Mouse (Mus musculus) thymus, adult 2 months (tissue): ENCODE measurements around the gene Zfp638. TPM values are rescaled to one million over a fixed set of nuclear protein-coding genes. Genes with fewer than 3 reads are reported as not detected.
"Not testable (repeated sequence)": the region's sequence is repeated elsewhere in the genome, so short reads cannot be mapped to it uniquely, and the experiment has no call there.

Experiments
- DNase-seq: peaks from one replicate; pipeline ENCODE4 v3.0.0; 2021
- H3K27ac ChIP-seq: fragments of 200-500 bp; 2 replicates; pipeline ENCODE4 v1.5.1; 2012; ENCODE audit warnings: low read length, control low read depth; ENCODE audit not compliant: control insufficient read depth, insufficient read depth
- H3K27me3 ChIP-seq: fragments of 200-500 bp; 2 replicates; pipeline ENCODE4 v1.6.1; 2012; ENCODE audit warnings: mild to moderate bottlenecking, low read length, moderate library complexity, mixed read lengths; ENCODE audit not compliant: control insufficient read depth, insufficient read depth
- H3K36me3 ChIP-seq: fragments of 200-500 bp; 2 replicates; pipeline ENCODE4 v1.6.1; 2012; ENCODE audit warnings: mild to moderate bottlenecking, low read length, moderate library complexity; ENCODE audit not compliant: control insufficient read depth, insufficient read depth
- H3K4me1 ChIP-seq: fragments of 200-500 bp; replicated peaks from 2 replicates; pipeline ENCODE4 v1.6.1; 2012; ENCODE audit warnings: low read length; ENCODE audit not compliant: control insufficient read depth, insufficient read depth
- H3K4me3 ChIP-seq: fragments of 200-500 bp; 2 replicates; pipeline ENCODE4 v1.5.1; 2012; ENCODE audit warnings: mild to moderate bottlenecking, low read length, control low read depth, moderate library complexity; ENCODE audit not compliant: control insufficient read depth, insufficient read depth
- CTCF ChIP-seq: fragments of 200-500 bp; IDR thresholded peaks from 2 replicates; pipeline ENCODE4 v1.5.1; 2012; ENCODE audit warnings: mild to moderate bottlenecking, control low read depth, low read length, moderate library complexity, borderline replicate concordance; ENCODE audit not compliant: control insufficient read depth, poor library complexity, insufficient read depth; ENCODE audit errors: extremely low read depth
- POLR2A ChIP-seq: fragments of 200-500 bp; IDR thresholded peaks from 2 replicates; pipeline ENCODE4 v1.6.1; 2012; ENCODE audit warnings: mild to moderate bottlenecking, low read length, control low read depth, moderate library complexity; ENCODE audit not compliant: control insufficient read depth, poor library complexity, insufficient read depth; ENCODE audit errors: extremely low read depth
- WGBS: fragments of 180-500 bp; shearing (Covaris S2); methylation state at CpG from one replicate; pipeline ENCODE4 v1.1.7; 2018; 5-methylcytosine and 5-hydroxymethylcytosine counted together
- polyA plus RNA-seq: library from polyadenylated mRNA; depleted of rRNA; stranded (reverse); fragments of >200 nt; gene quantifications from 2 replicates; pipeline ENCODE4 v1.2.3, GENCODE M21; 2012; rRNA removed

Zfp638 gene
- 21.3 and 24.2 TPM in 2 replicates for polyA plus RNA-seq

DNA sequence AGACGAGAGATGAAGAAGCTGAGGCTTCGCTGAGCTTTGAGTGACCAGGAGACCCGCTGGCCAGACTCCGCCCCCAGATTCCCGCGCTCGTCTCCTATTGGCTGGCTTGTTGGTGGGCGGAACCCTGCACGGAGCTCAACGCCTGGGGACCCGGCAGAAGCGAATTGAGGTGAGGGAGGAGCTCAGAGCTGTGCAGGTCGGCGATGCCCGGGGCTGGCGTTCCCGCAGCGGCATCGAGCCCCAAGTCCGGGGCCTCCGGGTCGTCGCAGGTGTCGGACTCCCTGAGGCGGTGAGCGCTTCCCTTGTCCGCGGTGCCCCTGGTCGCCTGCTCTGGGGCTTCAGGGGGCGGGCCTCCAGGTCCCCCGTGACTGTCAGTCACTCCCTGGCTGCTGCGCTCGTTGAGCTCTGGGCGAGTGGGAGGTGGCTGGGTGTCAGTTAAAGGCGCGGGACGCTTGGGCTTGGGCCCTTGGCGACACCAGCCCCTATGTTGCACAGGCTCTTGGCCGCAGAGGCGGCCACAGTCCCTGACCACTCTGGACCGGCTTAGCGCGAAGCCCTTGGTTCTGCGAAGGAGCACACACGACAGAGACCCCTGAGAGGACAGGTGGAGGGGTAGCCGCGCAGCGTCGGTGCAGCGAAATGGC lies at the start of gene Zfp638:
TSS of gene Zfp638 (plus strand) at position 156 of the 644 bp plus-strand sequence.
- H3K4me3 ChIP-seq = peak within 1 kb of the TSS; percentile 97
- no peak within 1 kb of the TSS for H3K27ac ChIP-seq
- H3K4me1 ChIP-seq = peaks cover 6% of the 10 kb centered on the region
- WGBS = under 1% methylated on average over 50 of the region's 50 CpGs
- peak; percentile 96 for DNase-seq
- H3K27me3 ChIP-seq = no peaks in the 10 kb centered on the region
- H3K36me3 ChIP-seq = no peaks in the 10 kb centered on the region
- TF ChIP-seq CTCF (no peak), POLR2A (peak; percentile 46)

- DNase-seq = no peak
- TF ChIP-seq POLR2A = no peak
- no peak for TF ChIP-seq CTCF
- Histone ChIP-seq H3K4me1 (no peaks in the 10 kb centered on the region), H3K27me3 (no peaks in the 10 kb centered on the region), H3K27ac (no peak overlapping the region), H3K36me3 (peaks cover 10% of the 10 kb centered on the region), H3K4me3 (no peak overlapping the region)
- WGBS = 100% methylated on average over 1 of the region's 1 CpGs
Measured at GRCm38 (mm10) chr6:83818996-83819395, 47.9 kb upstream of the Zfp638 start.

- H3K4me1 ChIP-seq = no peaks in the 10 kb centered on the region
- 91% methylated on average over 2 of the region's 2 CpGs for WGBS
Measured at GRCm38 (mm10) chr6:83820727-83821515, 46.0 kb upstream of the Zfp638 start.

DNA sequence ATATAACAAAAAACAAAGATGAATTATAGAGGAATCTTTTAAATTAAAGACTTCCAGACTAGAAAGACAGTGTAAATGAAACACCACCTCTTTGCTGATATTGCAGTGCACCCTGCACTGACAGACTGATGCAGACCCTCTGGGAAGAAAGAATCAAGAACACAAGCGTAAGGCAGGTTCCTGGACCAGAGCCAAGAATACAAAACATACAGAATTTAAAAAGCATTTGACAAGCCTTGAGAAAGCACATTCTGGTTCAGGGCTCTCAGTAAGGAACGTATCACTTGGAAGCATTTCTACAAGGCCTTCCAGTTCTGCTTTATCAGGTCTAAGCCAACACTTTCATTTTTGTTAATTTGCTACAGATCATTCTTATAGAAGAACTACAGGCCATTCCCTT lies 45.1 kb upstream of the Zfp638 start:
- TF ChIP-seq CTCF (no peak), POLR2A (no peak)
- Histone ChIP-seq H3K36me3 (peaks cover 3% of the 10 kb centered on the region; the same call in 1 of the 2 replicates), H3K27me3 (no peaks in the 10 kb centered on the region), H3K4me3 (no peak overlapping the region), H3K4me1 (no peaks in the 10 kb centered on the region), H3K27ac (no peak overlapping the region)
- no peak for DNase-seq
- 94% methylated on average over 2 of the region's 2 CpGs for WGBS

More at GRCm38 (mm10) chr6:83820727-83821515, 46.0 kb upstream of the Zfp638 start:
- H3K27me3 ChIP-seq = no peaks in the 10 kb centered on the region
- H3K36me3 ChIP-seq = peaks cover 3% of the 10 kb centered on the region; the same call in 1 of the 2 replicates
- TF ChIP-seq CTCF (no peak), POLR2A (no peak)
- no peak overlapping the region for H3K4me3 ChIP-seq
- H3K27ac ChIP-seq = no peak overlapping the region
- DNase-seq = no peak

GRCm38 (mm10) chr6:83830941-83831605 lies 35.8 kb upstream of the Zfp638 start:
- Histone ChIP-seq H3K4me1 (0 out of 2 replicates have a peak, but pooled peaks cover 4% of the 10 kb centered on the region), H3K4me3 (peak overlapping the region; percentile 79), H3K36me3 (no peaks in the 10 kb centered on the region), H3K27me3 (no peaks in the 10 kb centered on the region), H3K27ac (peak overlapping the region; percentile 39)
- DNase-seq = peak; percentile 55
- 7% methylated on average over 35 of the region's 35 CpGs for WGBS
- no peak; the same call in 1 of the 2 replicates for TF ChIP-seq CTCF
- no peak for TF ChIP-seq POLR2A

- 0 out of 2 replicates have a peak, but pooled peaks cover 4% of the 10 kb centered on the region for H3K4me1 ChIP-seq
- H3K36me3 ChIP-seq = no peaks in the 10 kb centered on the region
- under 1% methylated on average over 37 of the region's 37 CpGs for WGBS
- H3K27me3 ChIP-seq = no peaks in the 10 kb centered on the region
- DNase-seq = peak; percentile 97
- TF ChIP-seq CTCF (0 out of 2 replicates have a peak, but pooled peaks have one; percentile 50), POLR2A (peak; percentile 89)
- peak within 1 kb of the TSS; percentile 39 for H3K27ac ChIP-seq
- H3K4me3 ChIP-seq = peak within 1 kb of the TSS; percentile 79
Measured at GRCm38 (mm10) chr6:83831606-83832123, 35.2 kb upstream of the Zfp638 start, which contains the start of gene Paip2b. Gene Paip2b (minus strand): TSS chr6:83831741.

GRCm38 (mm10) chr6:83832393-83832792 lies 34.5 kb upstream of the Zfp638 start:
- DNase-seq, H3K4me1 ChIP-seq, H3K36me3 ChIP-seq, H3K27me3 ChIP-seq, H3K4me3 ChIP-seq, H3K27ac ChIP-seq: not testable (repeated sequence)
- 93% methylated on average over 1 of the region's 1 CpGs for WGBS
